Mouse (Mus musculus): ENCODE data around the gene Ankrd13b.
"Not testable (repeated sequence)": the region's sequence is repeated elsewhere in the genome, so short reads cannot be mapped to it uniquely, and the experiment has no call there.

The Ankrd13b gene

GRCm38 (mm10) chr11:77489591-77490235 lies at the start of gene Ankrd13b:
Gene Ankrd13b, minus strand, starts transcription at chr11:77489678.
- DNase-seq: peak; percentile 83 to 85

- no peak for DNase-seq
Measured at GRCm38 (mm10) chr11:77532202-77532846, 42.8 kb upstream of the Ankrd13b start.

GRCm38 (mm10) chr11:77530862-77531261 lies 41.4 kb upstream of the Ankrd13b start:
- DNase-seq: no peak

- no peak for DNase-seq
Measured at GRCm38 (mm10) chr11:77529644-77530043, 40.2 kb upstream of the Ankrd13b start.

GRCm38 (mm10) chr11:77528420-77528819 lies 38.9 kb upstream of the Ankrd13b start:
- DNase-seq: not testable (repeated sequence)

- DNase-seq: no peak
Measured at GRCm38 (mm10) chr11:77525804-77526486, 36.5 kb upstream of the Ankrd13b start.

GRCm38 (mm10) chr11:77520601-77521529 lies 31.4 kb upstream of the Ankrd13b start:
- DNase-seq: no peak

GRCm38 (mm10) chr11:77519043-77519442 lies 29.6 kb upstream of the Ankrd13b start, which contains the start of gene Gm10392:
Gene Gm10392, minus strand, starts transcription at chr11:77519198.
- DNase-seq: no peak

- DNase-seq: no peak
Measured at GRCm38 (mm10) chr11:77518051-77518798, 28.7 kb upstream of the Ankrd13b start.

GRCm38 (mm10) chr11:77516553-77517425 lies 27.3 kb upstream of the Ankrd13b start:
- DNase-seq: no peak

- no peak for DNase-seq
Measured at GRCm38 (mm10) chr11:77515637-77516552, 26.4 kb upstream of the Ankrd13b start, which contains the start of gene Trp53i13. Gene Trp53i13, minus strand, starts transcription at chr11:77515980.

- peak in 1 of 2 experiments; percentile 47 for DNase-seq
Measured at GRCm38 (mm10) chr11:77514832-77515636, 25.6 kb upstream of the Ankrd13b start, which contains the start of gene Abhd15. Gene Abhd15, plus strand, starts transcription at chr11:77515121.

GRCm38 (mm10) chr11:77514281-77514831 lies 24.9 kb upstream of the Ankrd13b start:
- no peak for DNase-seq

- DNase-seq: no peak
Measured at GRCm38 (mm10) chr11:77513811-77514170, 24.3 kb upstream of the Ankrd13b start.

- DNase-seq: peak; percentile 72 to 85
Measured at GRCm38 (mm10) chr11:77512891-77513810, 23.7 kb upstream of the Ankrd13b start.

GRCm38 (mm10) chr11:77511336-77511735 lies 21.9 kb upstream of the Ankrd13b start:
- DNase-seq: no peak

All from cerebellum, postnatal 36 days (tissue).